Mouse (Mus musculus) neural tube, embryonic 13.5 days (tissue): ENCODE measurements at regions not wholly inside any gene's neighbourhood (a gene's known extent, or its start where the extent isn't known, plus 50 kb on each side); places are given as distances from the start of the nearest gene placed in this dataset.

Experiments used
- ATAC-seq: fragments of 200-750 bp; cut with Nextera tagmentation; 2 replicates; pipeline ENCODE4 v1.8.0; 2017; ENCODE audit warnings: low read depth, mild to moderate bottlenecking, moderate TSS enrichment, moderate library complexity
- H3K27ac ChIP-seq: fragments of 300-500 bp; sonication (generic); replicated peaks from 2 replicates; pipeline ENCODE4 v1.5.1; 2015; ENCODE audit warnings: moderate library complexity, mild to moderate bottlenecking, inconsistent platforms
- H3K27me3 ChIP-seq: fragments of 300-500 bp; sonication (generic); 2 replicates; pipeline ENCODE4 v1.6.1; 2015; ENCODE audit warnings: mild to moderate bottlenecking, inconsistent platforms
- H3K36me3 ChIP-seq: fragments of 300-500 bp; sonication (generic); 2 replicates; pipeline ENCODE4 v1.6.1; 2015; ENCODE audit warnings: mild to moderate bottlenecking, inconsistent platforms
- H3K4me1 ChIP-seq: fragments of 300-500 bp; sonication (generic); replicated peaks from 2 replicates; pipeline ENCODE4 v1.6.1; 2015; ENCODE audit warnings: inconsistent platforms
- H3K4me2 ChIP-seq: fragments of 300-500 bp; sonication (generic); 2 replicates; pipeline ENCODE4 v1.6.1; 2015; ENCODE audit warnings: inconsistent platforms, mild to moderate bottlenecking, moderate library complexity
- H3K4me3 ChIP-seq: fragments of 300-500 bp; sonication (generic); 2 replicates; pipeline ENCODE4 v1.5.1; 2015; ENCODE audit warnings: mild to moderate bottlenecking, inconsistent platforms
- H3K9ac ChIP-seq: fragments of 300-500 bp; sonication (generic); 2 replicates; pipeline ENCODE4 v1.6.1; 2015; ENCODE audit warnings: moderate library complexity, mild to moderate bottlenecking, inconsistent platforms
- H3K9me3 ChIP-seq: fragments of 300-500 bp; sonication (generic); 2 replicates; pipeline ENCODE4 v1.6.1; 2016; ENCODE audit warnings: inconsistent platforms
- WGBS: fragments of 180-500 bp; shearing (Covaris S2); methylation state at CpG from one replicate; pipeline ENCODE4 v1.1.7; 2015; 5-methylcytosine and 5-hydroxymethylcytosine counted together

DNA sequence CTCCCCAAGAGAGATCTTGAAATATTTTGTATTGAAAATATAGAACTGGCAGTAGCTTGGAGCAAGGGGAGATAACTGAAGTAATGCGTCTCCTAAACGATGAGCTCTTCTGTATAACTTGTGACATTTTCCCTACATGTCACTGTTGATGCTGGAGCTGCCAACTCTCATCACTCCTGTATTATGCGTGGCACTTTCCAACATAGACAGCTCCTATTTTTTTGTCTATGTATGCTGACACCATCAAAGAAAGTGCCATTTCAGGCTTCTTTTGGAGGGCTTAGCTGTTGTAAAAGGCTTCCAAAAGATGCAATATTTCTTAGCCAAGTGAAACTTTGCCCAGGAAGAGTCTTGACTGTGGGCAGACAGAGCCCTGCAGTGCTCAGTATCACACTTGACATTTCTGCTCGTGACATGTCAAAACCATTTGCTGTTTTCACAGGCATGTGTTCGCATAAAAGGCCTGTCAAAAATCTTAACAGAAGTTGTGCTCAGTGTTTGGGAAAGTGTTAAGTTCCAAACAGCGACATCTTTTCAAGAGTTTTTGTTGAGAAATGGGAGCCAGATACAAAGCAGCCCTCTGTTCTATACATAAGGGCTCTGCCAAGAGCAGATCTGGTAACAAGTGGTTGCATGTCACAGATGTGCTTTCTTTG is 53.6 kb upstream of the Otol1 start:
- H3K9ac ChIP-seq = no peak overlapping the region
- H3K27ac ChIP-seq = no peak overlapping the region
- H3K9me3 ChIP-seq = no peaks in the 10 kb centered on the region
- WGBS = 81% methylated on average over 6 of the region's 6 CpGs
- no peaks in the 10 kb centered on the region for H3K4me1 ChIP-seq
- no peaks in the 10 kb centered on the region for H3K27me3 ChIP-seq
- no peaks in the 10 kb centered on the region for H3K36me3 ChIP-seq
- no peak for ATAC-seq
- H3K4me2 ChIP-seq = no peak overlapping the region
- no peak overlapping the region for H3K4me3 ChIP-seq

DNA sequence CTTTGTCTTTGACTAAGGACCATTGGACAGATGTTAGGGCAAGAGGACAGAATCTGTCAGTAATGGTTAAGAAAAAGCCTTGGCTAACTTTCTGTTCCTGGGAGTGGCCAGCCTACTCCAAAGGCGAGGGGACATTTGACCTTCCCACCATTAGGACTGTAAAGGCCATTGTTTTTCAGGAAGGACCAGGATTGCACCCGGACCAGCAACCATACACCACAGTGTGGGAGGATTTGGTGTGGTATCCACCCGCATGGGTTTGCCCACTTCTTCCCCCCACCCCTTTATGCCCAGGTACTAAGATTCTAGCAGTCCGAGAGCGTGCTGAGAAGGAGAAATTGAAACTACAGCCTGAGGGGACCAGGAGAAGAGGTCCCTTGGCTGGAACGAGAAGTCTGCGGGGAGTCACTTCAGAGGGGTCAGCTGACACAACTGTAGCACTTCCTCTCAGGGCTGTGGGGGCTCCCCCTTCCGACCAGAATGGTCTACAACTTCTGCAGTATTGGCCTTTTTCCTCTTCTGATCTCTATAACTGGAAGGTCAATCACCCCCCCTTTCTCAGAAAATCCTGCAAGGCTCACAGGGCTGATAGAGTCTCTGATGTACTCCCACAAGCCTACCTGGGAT is 63.2 kb upstream of the Sptssb start:
- no peaks in the 10 kb centered on the region for H3K9me3 ChIP-seq
- ATAC-seq = no peak
- WGBS = 80% methylated on average over 8 of the region's 8 CpGs

DNA sequence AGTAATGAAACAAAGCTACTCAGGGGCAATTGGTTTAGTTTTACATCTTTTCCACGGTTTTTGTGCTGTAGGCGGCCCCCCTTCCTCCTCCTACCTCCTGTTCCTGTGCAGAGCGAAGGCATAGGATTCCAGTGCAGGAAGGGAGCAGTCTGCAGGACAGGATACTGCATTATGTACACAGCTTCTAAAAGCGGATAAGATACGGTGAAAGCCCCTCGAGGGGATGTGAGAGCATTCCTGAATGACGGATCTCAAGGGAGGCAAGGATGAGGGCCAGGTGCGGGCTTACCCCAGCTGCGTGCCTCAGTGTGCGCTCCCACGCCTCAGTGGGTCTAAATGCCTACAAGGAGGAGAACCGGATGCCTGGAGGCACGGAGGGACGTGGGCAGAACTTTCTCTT is 53.1 kb upstream of the Sptssb start:
- ATAC-seq = no peak
- Histone ChIP-seq H3K4me2 (peak overlapping the region; percentile 7; the same call in 1 of the 2 replicates), H3K9me3 (no peaks in the 10 kb centered on the region), H3K4me1 (peaks cover 4% of the 10 kb centered on the region; the same call in 1 of the 2 replicates), H3K9ac (no peak overlapping the region), H3K27me3 (no peaks in the 10 kb centered on the region), H3K4me3 (no peak overlapping the region), H3K27ac (no peak overlapping the region), H3K36me3 (no peaks in the 10 kb centered on the region)
- 42% methylated on average over 14 of the region's 14 CpGs for WGBS

More for the DNA sequence above, 63.2 kb upstream of the Sptssb start:
- Histone ChIP-seq H3K4me2 (no peak overlapping the region), H3K27ac (no peak overlapping the region), H3K9ac (no peak overlapping the region), H3K27me3 (no peaks in the 10 kb centered on the region), H3K36me3 (no peaks in the 10 kb centered on the region), H3K4me1 (no peaks in the 10 kb centered on the region), H3K4me3 (no peak overlapping the region)

DNA sequence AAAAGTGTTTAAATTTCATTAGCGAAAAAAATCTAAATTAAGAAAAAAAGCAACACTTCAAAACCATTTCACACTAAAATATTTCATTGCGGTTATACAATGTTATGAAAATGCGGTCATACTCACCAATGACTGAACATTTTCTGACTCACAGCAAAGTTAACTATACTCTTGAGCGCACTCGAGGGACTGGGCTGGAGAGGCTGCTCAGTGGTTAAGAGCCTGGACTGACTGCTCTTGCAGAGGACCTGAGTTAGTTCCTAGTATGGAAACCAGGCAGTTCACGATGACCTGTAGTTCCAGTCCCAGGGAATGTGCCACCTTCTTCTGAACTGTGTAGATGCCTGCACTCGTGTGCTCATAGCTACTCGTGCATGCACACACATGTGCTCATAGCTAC is 50.3 kb upstream of the Sptssb start:
- 92% methylated on average over 8 of the region's 8 CpGs for WGBS

More for the DNA sequence above, 50.3 kb upstream of the Sptssb start:
- ATAC-seq = no peak
- Histone ChIP-seq H3K27ac (no peak overlapping the region), H3K4me2 (no peak overlapping the region), H3K9ac (no peak overlapping the region), H3K4me3 (no peak overlapping the region), H3K27me3 (no peaks in the 10 kb centered on the region), H3K36me3 (no peaks in the 10 kb centered on the region), H3K9me3 (no peaks in the 10 kb centered on the region), H3K4me1 (peaks cover 4% of the 10 kb centered on the region; the same call in 1 of the 2 replicates)
